Mouse (Mus musculus) intestine, embryonic 16.5 days (tissue): ENCODE results near the gene Amz1. TPM values are rescaled to one million over a fixed set of nuclear protein-coding genes. Genes with fewer than 3 reads are reported as not detected.

ENCODE experiments used
- ATAC-seq: fragments of 200-750 bp; cut with Nextera tagmentation; 2 replicates; pipeline ENCODE4 v1.8.0; 2017; ENCODE audit warnings: moderate TSS enrichment, moderate library complexity
- H3K27ac ChIP-seq: fragments of 300-500 bp; sonication (generic); 2 replicates; pipeline ENCODE4 v1.5.1; 2014; ENCODE audit warnings: mild to moderate bottlenecking, low read length
- H3K27me3 ChIP-seq: fragments of 300-500 bp; sonication (generic); replicated peaks from 2 replicates; pipeline ENCODE4 v1.6.1; 2014; ENCODE audit warnings: low read length, control low read depth, mixed read lengths; ENCODE audit not compliant: control insufficient read depth, insufficient read depth
- H3K36me3 ChIP-seq: fragments of 300-500 bp; sonication (generic); 2 replicates; pipeline ENCODE4 v1.6.1; 2014; ENCODE audit warnings: low read length, control low read depth; ENCODE audit not compliant: control insufficient read depth, insufficient read depth
- H3K4me1 ChIP-seq: fragments of 300-500 bp; sonication (generic); 2 replicates; pipeline ENCODE4 v1.6.1; 2014; ENCODE audit warnings: low read length, control low read depth, mixed read lengths; ENCODE audit not compliant: control insufficient read depth, insufficient read depth
- H3K4me2 ChIP-seq: fragments of 300-500 bp; sonication (generic); 2 replicates; pipeline ENCODE4 v1.6.1; 2014; ENCODE audit warnings: low read depth, low read length, control low read depth
- H3K4me3 ChIP-seq: fragments of 300-500 bp; sonication (generic); 2 replicates; pipeline ENCODE4 v1.5.1; 2014; ENCODE audit warnings: mild to moderate bottlenecking, low read length
- H3K9ac ChIP-seq: fragments of 300-500 bp; sonication (generic); 2 replicates; pipeline ENCODE4 v1.6.1; 2014; ENCODE audit warnings: low read depth, low read length
- H3K9me3 ChIP-seq: fragments of 300-500 bp; sonication (generic); 2 replicates; pipeline ENCODE4 v1.6.1; 2016; ENCODE audit warnings: low read length, control low read depth; ENCODE audit not compliant: control insufficient read depth
- WGBS: fragments of 180-500 bp; shearing (Covaris S2); extraction: QIAGEN DNeasy Blood & Tissue Kit; methylation state at CpG from one replicate; pipeline ENCODE4 v1.1.7; 2014; 5-methylcytosine and 5-hydroxymethylcytosine counted together
- polyA plus RNA-seq: library from polyadenylated mRNA; unstranded; fragments of >200 nt; fragmentation: Nextera tagmentation; extraction: Ambion mirVana; gene quantifications from 2 replicates; pipeline ENCODE4 v1.2.1, GENCODE M21; 2015

Gene Amz1
- 1.4 and 1.5 TPM in 2 replicates for polyA plus RNA-seq

DNA sequence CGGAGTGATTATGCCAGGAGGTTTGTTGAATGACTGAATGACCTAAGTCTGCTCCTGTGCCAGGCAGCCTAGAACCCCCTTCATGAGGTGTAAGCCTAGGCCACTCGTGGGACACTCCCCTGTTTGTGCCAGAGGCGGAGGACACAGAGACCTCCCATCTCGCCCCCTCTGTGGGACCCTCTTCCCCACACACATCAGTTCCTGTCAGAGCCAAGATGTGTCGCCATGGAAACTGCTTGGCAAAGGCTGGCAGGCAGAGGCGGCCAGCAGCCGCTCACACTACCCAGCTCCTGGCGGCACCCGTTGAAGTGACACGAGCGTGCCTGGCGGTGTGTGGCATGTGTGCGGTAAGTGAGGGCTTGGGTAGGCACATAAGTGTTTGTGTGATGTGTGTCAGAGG, at the start of gene Amz1:
Amz1 (plus strand) TSS at position 306 of the 400 bp plus-strand sequence.
- WGBS: 79% methylated on average over 13 of the region's 13 CpGs
- peaks cover 10% of the 10 kb centered on the region; the same call in 1 of the 2 replicates for H3K36me3 ChIP-seq
- H3K4me1 ChIP-seq: no peaks in the 10 kb centered on the region
- H3K9me3 ChIP-seq: no peaks in the 10 kb centered on the region
- H3K27ac ChIP-seq: no peak within 1 kb of the TSS
- no peak within 1 kb of the TSS for H3K9ac ChIP-seq
- H3K27me3 ChIP-seq: no peaks in the 10 kb centered on the region
- no peak within 1 kb of the TSS for H3K4me2 ChIP-seq
- no peak for ATAC-seq
- no peak within 1 kb of the TSS for H3K4me3 ChIP-seq

DNA sequence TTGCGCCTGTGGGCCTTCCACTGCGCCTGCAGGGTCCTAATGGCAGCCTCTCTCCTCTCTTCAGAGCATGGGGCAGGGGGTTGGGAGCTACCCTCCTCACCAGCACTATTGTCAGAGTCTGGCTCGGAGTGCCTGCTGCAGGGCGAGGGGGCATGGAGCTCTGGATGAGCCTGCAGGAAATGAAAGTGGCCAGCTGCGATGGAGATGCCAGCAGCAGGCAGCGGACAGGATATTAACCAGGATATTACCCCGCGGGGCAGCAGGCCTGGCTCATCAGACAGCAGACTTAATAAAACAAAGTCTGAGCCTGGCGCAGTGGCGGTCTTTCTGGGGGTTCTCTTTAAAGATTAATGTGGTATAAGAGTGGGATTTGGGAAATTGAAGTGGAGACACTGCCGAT, 48.8 kb upstream of the Amz1 start:
- H3K9me3 ChIP-seq: no peaks in the 10 kb centered on the region
- H3K4me2 ChIP-seq: no peak overlapping the region
- no peak overlapping the region for H3K27ac ChIP-seq
- peaks cover 4% of the 10 kb centered on the region; the same call in 1 of the 2 replicates for H3K36me3 ChIP-seq
- no peak for ATAC-seq
- WGBS: 70% methylated on average over 11 of the region's 11 CpGs
- no peaks in the 10 kb centered on the region for H3K27me3 ChIP-seq
- no peaks in the 10 kb centered on the region; the same call in 1 of the 2 replicates for H3K4me1 ChIP-seq
- H3K4me3 ChIP-seq: no peak overlapping the region
- H3K9ac ChIP-seq: no peak overlapping the region

DNA sequence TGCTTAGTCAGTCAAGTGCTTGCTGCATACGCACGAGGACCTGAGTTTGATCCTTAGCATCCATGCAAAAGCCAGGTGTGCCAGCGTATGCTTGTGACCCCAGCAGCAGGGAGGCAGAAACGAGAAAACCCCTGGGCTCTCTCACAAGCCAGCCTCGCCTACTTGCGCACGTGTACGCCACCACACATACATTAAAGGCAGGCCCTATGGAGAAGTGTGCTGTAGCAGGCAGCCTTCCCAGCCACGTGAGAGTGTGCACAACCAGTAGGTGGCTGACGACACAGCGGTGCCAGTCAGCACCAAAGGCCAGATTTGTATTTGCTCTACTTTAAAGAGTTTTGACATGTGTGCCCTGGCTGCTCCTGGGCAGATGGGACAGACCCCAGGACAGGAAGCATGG, 48.3 kb upstream of the Amz1 start:
- no peak overlapping the region for H3K4me2 ChIP-seq
- H3K9ac ChIP-seq: no peak overlapping the region
- H3K27me3 ChIP-seq: no peaks in the 10 kb centered on the region
- H3K9me3 ChIP-seq: no peaks in the 10 kb centered on the region
- H3K4me3 ChIP-seq: no peak overlapping the region
- 88% methylated on average over 11 of the region's 11 CpGs for WGBS
- no peak for ATAC-seq
- H3K27ac ChIP-seq: no peak overlapping the region
- H3K4me1 ChIP-seq: no peaks in the 10 kb centered on the region; the same call in 1 of the 2 replicates
- H3K36me3 ChIP-seq: peaks cover 4% of the 10 kb centered on the region; the same call in 1 of the 2 replicates

DNA sequence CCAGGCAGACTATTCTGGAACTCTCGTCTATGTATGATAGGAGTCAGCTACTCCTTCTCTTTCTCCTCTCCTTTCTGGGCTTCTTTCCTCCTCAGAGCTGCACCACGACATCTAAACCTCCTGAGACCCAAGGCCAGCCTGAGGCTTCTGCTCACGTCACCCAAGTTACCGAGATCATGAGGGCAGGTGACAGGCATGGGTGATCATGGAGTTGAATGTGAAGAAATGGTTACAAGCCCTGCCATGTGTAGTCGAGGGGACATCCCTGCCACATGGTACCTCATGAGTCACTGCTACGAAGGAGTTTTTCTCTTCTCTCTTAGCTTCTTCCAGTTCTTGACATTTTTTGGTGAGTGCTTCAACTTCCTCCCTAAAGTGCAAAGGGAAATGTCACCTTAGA, 46.8 kb upstream of the Amz1 start:
- ATAC-seq: no peak
- Histone ChIP-seq H3K4me2 (no peak overlapping the region), H3K9me3 (no peaks in the 10 kb centered on the region), H3K9ac (no peak overlapping the region), H3K4me1 (no peaks in the 10 kb centered on the region), H3K4me3 (no peak overlapping the region), H3K36me3 (peaks cover 4% of the 10 kb centered on the region; the same call in 1 of the 2 replicates), H3K27me3 (no peaks in the 10 kb centered on the region), H3K27ac (no peak overlapping the region)
- WGBS: 90% methylated on average over 6 of the region's 6 CpGs

DNA sequence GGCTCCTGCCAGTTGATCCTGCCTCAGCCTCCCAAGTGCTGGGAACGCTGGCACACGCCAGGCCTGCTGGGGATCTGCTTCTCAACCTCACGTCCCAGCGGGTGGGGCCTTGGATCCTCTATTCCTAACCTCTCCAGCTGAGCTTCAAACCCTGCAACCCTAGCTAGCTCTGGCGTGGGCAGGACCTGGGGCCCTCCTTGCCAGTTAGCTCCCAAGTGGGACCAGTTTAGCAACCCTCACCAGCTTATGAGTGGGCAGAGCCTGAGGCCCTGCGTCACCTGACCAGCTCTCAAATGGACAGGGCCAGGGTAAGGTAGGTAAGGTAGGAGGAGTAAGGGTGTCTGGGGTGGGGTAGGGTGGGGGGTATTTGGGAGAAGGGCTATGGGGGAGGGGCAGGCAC, 43.9 kb upstream of the Amz1 start:
- WGBS: 84% methylated on average over 6 of the region's 6 CpGs
- no peaks in the 10 kb centered on the region for H3K9me3 ChIP-seq

DNA sequence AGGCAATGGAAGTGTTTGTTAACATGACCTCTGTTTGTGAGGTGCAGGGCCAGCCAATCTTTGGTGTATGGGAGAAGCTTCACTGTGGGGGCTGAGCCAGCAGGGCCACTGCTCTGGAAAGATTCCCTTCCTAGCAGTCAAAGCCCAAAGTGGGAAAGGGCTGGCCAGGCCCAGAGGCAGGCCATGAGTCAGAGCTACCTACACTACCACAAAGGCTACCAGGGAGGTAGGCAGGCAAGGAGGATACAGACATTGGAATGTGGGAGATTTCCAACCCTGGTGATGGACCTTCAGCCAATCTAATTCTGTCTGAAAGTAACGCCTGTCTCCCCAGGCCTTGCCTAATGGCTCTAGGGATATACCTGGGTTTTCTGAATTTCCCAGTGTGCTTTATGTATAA, 43.0 kb upstream of the Amz1 start:
- no peak for ATAC-seq

More for the DNA sequence above, 43.9 kb upstream of the Amz1 start:
- no peaks in the 10 kb centered on the region for H3K27me3 ChIP-seq
- H3K4me1 ChIP-seq: no peaks in the 10 kb centered on the region
- H3K27ac ChIP-seq: no peak overlapping the region
- no peak overlapping the region for H3K4me2 ChIP-seq
- no peak for ATAC-seq
- peaks cover 4% of the 10 kb centered on the region; the same call in 1 of the 2 replicates for H3K36me3 ChIP-seq
- no peak overlapping the region for H3K9ac ChIP-seq
- no peak overlapping the region for H3K4me3 ChIP-seq

DNA sequence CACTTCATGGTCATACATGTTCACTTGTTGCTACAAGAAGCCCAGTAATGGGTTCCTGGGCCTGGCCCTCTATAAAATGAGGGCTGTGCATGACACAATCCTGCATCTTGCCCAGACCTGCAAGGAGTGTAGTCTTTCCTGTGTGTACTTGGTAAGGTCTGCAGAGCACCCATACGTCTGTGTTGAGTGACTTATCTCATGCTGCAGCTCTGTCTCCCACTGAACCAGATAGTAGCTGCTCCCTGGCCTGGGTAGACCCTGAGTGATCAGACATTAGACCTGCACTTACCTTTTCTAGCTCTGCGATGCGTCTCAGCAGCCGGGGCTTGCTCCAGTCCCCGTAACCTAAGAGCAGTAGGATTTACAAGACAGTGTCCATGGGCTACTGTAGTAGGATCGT, 41.8 kb upstream of the Amz1 start:
- Histone ChIP-seq H3K4me2 (no peak overlapping the region), H3K27ac (no peak overlapping the region), H3K9ac (no peak overlapping the region), H3K9me3 (no peaks in the 10 kb centered on the region), H3K4me3 (no peak overlapping the region), H3K36me3 (peaks cover 4% of the 10 kb centered on the region; the same call in 1 of the 2 replicates), H3K27me3 (no peaks in the 10 kb centered on the region), H3K4me1 (no peaks in the 10 kb centered on the region)
- no peak for ATAC-seq
- 95% methylated on average over 6 of the region's 6 CpGs for WGBS

More for the DNA sequence above, 43.0 kb upstream of the Amz1 start:
- H3K4me3 ChIP-seq: no peak overlapping the region
- H3K27me3 ChIP-seq: no peaks in the 10 kb centered on the region
- H3K4me2 ChIP-seq: no peak overlapping the region
- H3K9ac ChIP-seq: no peak overlapping the region
- WGBS: 92% methylated on average over 1 of the region's 1 CpGs
- no peak overlapping the region for H3K27ac ChIP-seq
- no peaks in the 10 kb centered on the region for H3K4me1 ChIP-seq
- no peaks in the 10 kb centered on the region for H3K9me3 ChIP-seq
- H3K36me3 ChIP-seq: peaks cover 4% of the 10 kb centered on the region; the same call in 1 of the 2 replicates

DNA sequence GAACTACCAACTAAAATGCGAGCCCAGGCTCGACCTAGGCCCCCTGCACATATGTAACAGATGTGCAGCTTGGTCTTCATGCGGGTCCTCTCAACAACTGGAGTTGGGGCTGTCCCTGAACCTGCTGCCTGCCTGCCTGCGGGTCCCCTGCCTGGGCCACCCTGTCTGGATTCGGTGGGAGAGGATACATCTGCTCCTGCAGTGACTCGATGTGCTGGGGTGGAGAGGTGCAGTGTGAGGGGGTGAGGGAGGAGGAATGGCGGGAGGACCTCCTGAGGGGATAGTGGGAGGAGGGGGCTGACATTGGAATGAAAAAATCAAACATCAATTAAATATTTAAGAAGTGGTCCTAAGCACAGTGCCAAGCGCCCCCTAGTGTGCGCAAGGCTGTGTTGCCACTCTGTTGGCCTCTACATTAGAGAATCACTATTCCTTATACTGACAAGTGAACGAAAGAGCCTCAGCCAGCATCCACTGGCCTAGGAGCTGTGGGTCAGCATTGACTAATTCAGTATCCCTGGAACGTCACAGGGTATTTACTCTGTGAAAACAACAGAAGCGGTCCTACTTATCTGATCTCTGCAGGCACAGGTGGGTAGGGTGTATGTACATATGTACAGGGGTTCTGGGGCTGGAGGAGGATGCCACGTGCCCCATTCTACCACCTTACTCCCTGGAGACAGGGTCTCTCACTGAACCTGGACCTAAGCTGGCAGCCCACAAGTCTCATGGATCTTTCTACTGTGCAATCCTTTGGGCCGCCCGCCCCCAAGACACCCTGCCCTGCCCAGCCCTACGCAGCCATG, 39.4 kb upstream of the Amz1 start:
- peak; percentile 58; the same call in 1 of the 2 replicates for ATAC-seq
- no peak overlapping the region for H3K4me2 ChIP-seq
- no peaks in the 10 kb centered on the region for H3K36me3 ChIP-seq
- no peaks in the 10 kb centered on the region for H3K4me1 ChIP-seq
- no peak overlapping the region for H3K27ac ChIP-seq
- no peak overlapping the region for H3K9ac ChIP-seq
- no peaks in the 10 kb centered on the region for H3K9me3 ChIP-seq
- H3K27me3 ChIP-seq: no peaks in the 10 kb centered on the region
- 64% methylated on average over 16 of the region's 16 CpGs for WGBS
- H3K4me3 ChIP-seq: no peak overlapping the region

DNA sequence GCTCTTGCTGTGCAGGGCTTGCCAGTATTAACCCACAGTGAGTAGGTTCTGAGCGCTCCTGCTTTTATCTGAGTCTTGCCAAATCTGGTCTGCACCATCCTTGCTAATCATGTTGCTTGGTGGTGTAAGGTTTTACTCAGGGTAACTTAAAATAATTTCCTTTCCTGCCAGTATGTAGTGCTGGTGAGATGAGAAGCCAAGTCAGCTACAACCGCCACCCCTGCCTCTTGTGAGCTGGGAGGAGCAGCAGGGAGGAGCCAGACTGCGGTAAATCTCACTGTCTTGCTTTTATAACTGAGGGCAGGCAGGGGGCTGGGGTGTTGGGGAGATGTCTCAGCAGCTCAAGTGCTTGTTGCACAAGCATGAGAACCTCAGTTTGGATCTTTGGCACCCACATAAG, 35.5 kb upstream of the Amz1 start:
- Histone ChIP-seq H3K27me3 (no peaks in the 10 kb centered on the region), H3K4me3 (no peak overlapping the region), H3K36me3 (0 out of 2 replicates have a peak, but pooled peaks cover 2% of the 10 kb centered on the region), H3K9ac (no peak overlapping the region), H3K4me2 (no peak overlapping the region), H3K4me1 (no peaks in the 10 kb centered on the region), H3K9me3 (no peaks in the 10 kb centered on the region), H3K27ac (no peak overlapping the region)
- ATAC-seq: no peak
- WGBS: 63% methylated on average over 3 of the region's 3 CpGs
